Mouse (Mus musculus) telencephalon, adult 2 months (tissue): ENCODE data around the gene Galnt2.

Source experiments
- DNase-seq: peaks from one replicate; pipeline ENCODE4 v3.0.0-alpha.2; 2011; ENCODE audit warnings: low read depth, low spot score

Gene Galnt2

DNA sequence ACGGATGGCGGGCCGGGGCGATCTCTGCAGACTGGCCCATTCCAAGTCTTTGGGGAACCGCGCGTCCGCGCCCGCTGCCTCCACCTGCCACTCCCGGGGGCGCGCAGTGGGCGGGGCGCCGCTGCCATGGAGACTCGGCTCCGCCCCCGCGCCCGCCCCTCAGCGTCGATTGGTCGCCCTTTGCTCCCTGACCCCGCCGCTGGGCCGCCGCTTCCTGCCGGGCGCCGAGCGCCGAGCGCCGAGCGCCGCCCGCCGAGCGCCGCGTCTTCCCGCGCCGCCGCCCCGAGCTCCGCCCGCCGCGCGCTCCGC is at the start of gene Galnt2:
Gene Galnt2, plus strand, starts transcription at position 216 of the 309 bp plus-strand sequence.
- peak; percentile 69 for DNase-seq

DNA sequence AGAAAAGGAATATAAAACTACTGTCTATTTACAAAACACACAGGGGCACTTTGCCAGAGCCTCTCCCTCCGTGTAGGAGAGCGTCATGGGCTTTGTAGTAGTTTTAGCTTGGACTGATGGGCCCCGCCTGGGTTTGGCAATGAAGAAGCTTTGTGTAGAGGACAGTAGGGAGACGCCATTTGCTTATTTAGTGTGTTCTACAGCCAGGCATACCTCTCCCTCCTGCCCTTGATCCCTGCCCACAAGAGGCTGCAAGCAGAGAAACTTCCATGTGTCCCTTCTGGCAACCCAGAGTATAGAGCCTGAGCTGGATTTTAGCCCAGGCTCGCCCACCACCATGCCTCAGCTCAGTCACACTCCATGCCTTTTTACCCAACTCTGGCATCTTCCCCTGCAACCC is 49.4 kb upstream of the Galnt2 start:
- no peak for DNase-seq

DNA sequence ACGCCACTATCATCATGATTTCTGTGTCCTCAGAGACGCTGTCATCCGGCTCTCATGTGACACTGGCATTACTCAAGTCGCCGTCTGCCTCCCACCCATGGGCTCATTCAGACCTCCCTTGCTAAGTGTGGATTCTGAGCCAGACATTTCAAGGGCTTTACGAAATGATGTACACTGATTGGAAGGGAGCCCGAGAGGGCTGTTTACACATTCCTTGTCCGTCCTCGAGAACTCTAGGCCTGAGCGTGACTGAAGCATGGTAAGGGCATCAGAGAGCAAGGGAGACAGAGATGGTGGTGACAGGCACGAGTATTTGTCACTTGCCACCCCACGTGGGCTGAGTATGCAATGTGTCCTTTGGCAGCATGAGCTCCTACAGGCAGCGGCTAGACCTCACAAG is 49.0 kb upstream of the Galnt2 start:
- DNase-seq: peak; percentile 42

DNA sequence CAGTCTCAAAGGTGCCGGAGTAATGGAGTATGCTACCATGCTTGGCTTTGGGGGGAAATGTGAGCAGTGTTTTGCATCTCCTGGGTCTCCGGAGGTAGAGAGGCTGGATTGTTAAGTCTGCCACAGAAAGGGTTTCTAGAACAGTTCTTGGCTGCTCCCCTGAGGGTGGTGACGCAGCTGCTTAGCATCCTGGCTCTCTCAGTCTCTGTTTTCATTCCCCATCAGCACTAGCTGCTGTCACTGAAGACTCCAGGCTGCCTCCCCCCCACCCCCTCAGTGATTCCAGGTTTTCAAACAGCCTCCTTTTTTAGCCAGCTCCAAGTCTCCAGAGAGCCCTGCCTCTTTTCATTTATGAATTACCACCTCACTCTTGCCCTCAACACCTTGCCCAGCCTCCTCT is 47.1 kb upstream of the Galnt2 start:
- peak; percentile 59 for DNase-seq

- no peak for DNase-seq
These were observed 46.7 kb upstream of the Galnt2 start for GRCm38 (mm10) chr8:124184507-124184906.

- no peak for DNase-seq
These were observed 46.1 kb upstream of the Galnt2 start for GRCm38 (mm10) chr8:124185081-124185480.

GRCm38 (mm10) chr8:124190388-124190787 is 40.8 kb upstream of the Galnt2 start:
- no peak for DNase-seq

DNA sequence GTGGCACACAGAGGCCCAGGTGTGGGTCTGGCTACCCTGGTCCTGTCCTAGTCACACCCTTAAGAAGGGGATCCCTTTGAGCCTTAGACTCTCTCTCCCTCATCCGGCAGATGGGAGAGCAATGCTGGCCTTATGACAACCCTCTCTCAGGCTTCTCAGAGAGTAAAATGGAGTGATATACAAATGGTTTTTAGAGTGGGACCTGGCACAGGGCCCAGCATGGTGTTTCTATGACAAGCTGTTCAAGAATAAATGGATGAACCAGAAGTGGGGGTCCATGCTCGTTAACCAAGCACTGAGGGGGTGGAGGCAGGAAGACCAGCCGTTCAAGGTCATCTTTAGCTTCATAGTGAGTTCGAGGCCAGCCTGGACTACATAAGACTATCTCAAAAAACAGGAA is 38.9 kb upstream of the Galnt2 start:
- no peak for DNase-seq

- no peak for DNase-seq
These were observed 38.2 kb upstream of the Galnt2 start for GRCm38 (mm10) chr8:124192976-124193375.

- no peak for DNase-seq
These were observed 37.2 kb upstream of the Galnt2 start for GRCm38 (mm10) chr8:124193992-124194391.

- no peak for DNase-seq
These were observed 35.0 kb upstream of the Galnt2 start for GRCm38 (mm10) chr8:124196195-124196594.

DNA sequence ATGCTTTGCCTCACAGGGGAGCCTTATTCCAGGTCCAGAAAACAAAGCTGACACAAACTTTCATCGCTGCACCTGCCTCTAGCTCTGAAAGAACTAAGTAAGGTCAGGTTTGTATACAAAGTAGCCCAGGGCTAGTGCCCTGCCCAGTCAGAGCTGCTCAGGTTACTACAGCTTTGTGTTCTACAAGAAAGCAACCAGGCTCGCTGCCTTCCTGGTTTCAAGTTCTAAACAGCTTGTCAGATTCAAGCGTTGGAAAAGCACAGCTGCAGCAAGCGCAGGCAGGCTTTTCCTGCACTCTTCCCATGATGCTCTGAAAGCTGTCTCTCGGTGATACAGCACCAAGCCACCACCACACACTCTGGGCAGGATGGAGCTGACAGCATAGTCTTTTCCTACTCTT is 34.4 kb upstream of the Galnt2 start:
- DNase-seq: no peak

DNA sequence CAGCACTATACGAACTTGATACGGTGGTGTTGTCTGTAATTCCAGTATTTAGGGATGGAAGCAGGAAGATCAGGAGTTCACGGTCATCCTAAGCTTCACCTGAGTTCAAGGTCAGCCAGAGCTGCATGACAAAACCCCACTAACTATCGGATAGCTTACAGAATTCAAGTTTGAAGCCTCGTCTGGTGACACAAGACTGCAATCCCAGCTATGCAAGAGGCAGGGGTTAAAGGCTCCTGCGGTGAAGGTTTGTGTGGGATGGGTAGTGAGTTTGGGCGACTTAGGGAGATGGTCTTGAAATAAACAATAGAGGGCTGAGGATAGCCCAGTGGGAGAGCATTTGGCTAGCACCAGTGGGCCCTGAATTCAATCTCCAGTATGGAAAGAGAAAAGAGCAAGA is 33.0 kb upstream of the Galnt2 start:
- DNase-seq: no peak

GRCm38 (mm10) chr8:124200400-124200799 is 30.8 kb upstream of the Galnt2 start:
- DNase-seq: no peak

GRCm38 (mm10) chr8:124201706-124202105 is 29.5 kb upstream of the Galnt2 start:
- no peak for DNase-seq

DNA sequence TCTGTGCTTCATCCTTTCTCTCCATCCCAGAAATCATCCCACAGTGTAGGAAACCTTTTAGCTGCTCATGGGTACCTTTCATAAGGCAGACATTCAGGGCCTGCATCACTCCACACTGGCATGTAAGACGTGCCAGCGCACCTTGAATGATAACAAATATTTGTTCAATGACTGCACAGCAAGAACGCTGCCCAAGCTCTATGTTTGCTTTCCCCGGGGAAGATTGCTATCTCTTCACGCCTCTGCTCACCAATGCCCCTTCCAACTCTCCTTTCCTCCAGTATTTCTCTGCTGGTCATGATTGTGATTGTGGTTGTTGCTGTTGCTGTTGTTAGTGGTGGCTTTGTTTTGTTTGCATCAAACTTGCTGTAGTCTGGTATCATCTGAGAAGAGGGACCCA is 28.3 kb upstream of the Galnt2 start:
- DNase-seq: no peak

GRCm38 (mm10) chr8:124204001-124204601 is 27.1 kb upstream of the Galnt2 start:
- DNase-seq: no peak

- DNase-seq: no peak
These were observed 19.0 kb upstream of the Galnt2 start for GRCm38 (mm10) chr8:124212148-124212547.

- no peak for DNase-seq
These were observed 14.2 kb upstream of the Galnt2 start for GRCm38 (mm10) chr8:124216951-124217350.

DNA sequence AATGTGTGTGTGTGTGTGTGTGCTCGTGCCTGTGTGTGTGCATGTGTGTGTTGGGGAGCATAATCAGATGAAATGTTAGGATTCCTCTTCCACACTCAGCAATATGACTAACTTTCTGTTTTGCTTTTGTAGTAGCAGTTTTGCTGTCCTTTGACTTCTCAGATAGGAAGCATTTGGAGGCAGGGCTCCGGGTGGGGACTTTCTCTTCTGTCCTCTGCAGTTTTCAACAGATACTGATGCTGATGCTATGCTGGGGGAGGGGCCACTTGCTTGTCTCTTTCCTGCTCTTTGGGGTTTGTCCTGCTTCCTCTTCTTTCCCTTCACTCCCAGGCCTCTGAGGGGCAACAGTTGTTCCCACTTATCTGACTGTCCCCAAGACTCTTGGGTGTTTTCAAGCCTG is 1.3 kb upstream of the Galnt2 start:
- no peak for DNase-seq

DNA sequence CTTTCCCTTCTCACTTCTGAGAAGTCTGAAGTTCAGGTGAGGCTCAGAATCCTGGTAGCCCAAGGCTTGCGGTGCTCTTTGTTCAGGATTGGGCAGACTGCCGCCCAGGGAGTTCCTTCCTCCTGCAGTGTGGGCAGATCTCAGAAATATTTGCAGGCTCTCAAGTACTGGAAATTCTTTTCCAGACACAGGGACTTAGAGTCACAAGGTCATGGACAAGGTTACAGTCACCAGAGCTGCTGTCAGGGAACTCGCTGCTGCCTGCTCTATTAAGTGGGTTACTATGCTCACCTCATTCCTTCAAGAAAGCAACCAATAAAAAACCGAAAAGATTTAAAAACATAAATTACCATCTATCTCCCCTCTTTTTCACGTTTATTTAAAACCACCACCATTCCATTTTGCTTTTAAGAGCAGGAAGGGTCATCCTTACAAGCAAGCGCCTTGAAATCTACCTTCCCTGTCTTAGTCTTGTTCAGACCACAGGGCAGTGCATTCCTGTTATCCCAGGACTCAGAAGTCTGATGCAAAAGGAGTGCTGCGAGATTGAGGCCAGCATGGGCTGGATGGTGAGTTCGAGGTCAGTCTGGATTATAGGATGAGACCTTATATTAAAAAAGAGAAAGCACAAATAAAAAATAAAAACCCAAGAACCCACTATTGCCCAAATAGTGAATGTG is 555 bp upstream of the Galnt2 start:
- no peak for DNase-seq

GRCm38 (mm10) chr8:124231485-124232279 is 491 bp downstream of the Galnt2 start:
- DNase-seq: no peak

DNA sequence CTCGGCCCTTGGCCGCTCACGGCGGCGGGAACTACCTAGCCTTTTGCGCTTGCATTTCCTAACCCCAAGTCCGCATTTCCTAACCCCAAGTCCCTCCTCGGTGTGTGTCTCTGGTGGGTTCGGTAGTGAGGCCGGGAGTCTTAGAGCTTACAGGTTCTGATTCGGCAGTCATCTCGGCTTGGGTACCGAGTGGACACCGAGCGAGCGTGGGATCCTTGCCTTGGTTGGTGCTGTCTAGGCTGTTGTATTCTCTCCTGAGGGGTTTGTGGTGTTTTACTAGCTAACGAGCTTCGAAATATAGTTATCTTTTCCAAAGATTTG is 1.0 kb downstream of the Galnt2 start:
- no peak for DNase-seq
